Mouse (Mus musculus) frontal cortex, adult (tissue): ENCODE results near the gene Ddhd1.

Experiments
- ATAC-seq: cut with Nextera tagmentation; 2 replicates; pipeline ENCODE4 v1.9.2; 2017; ENCODE audit warnings: mild to moderate bottlenecking, moderate library complexity, mixed read lengths; ENCODE audit not compliant: low TSS enrichment

Gene Ddhd1

DNA sequence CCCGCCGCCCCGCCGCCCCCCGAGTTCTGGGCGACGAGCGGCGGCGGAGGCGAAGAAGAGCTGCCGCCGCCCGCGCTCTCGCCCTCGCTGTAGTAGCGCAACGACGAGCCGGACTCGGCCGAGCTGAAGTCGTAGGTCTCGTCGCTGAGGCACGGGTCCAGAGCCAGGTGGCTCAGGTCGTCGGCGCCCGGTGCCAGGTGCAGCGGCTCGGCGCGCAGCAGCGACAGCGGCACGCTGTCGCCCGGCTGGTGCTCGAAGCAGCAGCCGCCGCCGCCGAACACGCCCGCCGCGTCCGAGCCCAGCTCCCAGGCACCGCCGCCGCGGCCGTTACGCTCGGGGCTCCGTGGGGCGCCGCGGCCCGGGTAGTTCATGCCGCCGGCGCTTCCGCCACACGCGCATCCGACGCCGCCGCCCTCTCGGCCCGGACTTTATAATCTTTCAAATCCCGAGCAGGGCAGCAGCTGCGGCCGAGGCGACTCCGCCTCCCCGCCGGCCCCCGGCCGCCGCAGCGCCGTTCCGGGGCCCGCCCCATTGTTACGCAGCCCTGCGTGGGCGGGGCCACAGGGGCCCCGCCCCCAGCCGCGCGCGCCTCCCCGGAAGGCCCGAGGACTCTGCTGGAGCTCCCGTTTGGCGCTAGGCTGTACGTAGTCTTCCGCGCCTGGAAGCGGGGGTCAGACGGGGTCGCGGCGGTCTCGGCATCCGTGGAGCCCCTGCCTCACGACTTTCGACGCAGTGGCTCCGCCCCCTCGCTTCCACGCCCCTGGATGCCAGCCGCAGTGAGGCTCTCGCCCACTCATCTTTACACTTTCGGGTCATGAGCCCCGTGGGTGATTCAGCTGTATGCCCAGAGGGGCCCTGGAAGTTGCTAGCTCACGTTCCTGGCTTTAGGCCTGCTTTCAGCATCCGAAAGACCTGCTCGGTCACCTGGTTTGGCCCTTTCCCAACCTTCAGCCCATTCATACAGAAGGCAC, at the start of gene Ddhd1:
Gene Ddhd1 (minus strand): TSS at position 503 of the 971 bp plus-strand sequence.
- peak; percentile 81 for ATAC-seq

GRCm38 (mm10) chr14:45707176-45707910, 49.4 kb upstream of the Ddhd1 start:
- no peak for ATAC-seq

DNA sequence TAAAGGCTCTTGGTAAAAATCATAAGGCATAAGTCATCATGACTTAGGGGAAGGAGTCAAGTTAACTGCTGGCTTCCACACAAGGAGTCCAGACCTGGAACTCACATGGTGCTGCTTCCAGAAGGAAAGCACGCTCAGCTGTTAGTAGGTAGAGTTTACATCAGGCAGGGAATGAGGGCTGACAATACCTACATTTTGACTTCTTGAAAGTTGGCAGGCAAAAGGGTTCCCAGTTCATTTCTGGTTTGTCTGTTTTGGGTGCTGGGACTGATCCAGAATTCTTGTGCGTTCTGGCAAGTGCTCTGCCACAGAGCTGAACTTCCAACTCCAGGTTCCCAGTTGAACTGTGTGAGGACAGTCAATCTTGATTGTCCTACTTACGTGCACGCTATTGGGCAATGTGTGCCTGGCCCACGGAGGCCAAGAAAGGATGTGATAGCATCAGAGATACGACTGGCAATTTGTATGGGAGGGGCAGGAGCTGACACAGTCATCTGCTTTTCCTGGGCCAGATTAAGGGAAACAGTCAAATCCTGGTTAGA, 42.2 kb upstream of the Ddhd1 start:
- no peak for ATAC-seq

- ATAC-seq: peak; percentile 86
These were observed 40.9 kb upstream of the Ddhd1 start for GRCm38 (mm10) chr14:45698867-45699266.

DNA sequence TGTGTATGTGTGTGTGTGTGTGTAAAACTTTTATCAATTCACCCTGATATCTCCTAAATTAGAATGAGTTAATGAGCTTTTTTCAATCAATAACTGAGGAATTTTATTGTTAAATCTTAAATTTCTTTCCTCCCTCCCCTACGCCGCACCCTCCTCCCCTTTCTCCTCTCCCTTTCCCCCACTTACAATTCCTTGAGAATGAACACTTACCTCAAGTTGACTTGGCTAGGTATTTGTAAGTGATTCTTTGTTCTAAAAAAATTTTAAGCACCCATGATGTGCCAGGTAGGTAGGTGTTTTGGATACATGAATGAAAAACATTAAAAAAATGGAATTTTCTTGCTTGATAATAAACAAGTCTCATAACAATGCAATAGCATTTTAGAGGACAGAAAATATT, 38.2 kb upstream of the Ddhd1 start:
- ATAC-seq: no peak

- no peak for ATAC-seq
These were observed 35.9 kb upstream of the Ddhd1 start for GRCm38 (mm10) chr14:45693891-45694290.

GRCm38 (mm10) chr14:45690520-45691246, 32.7 kb upstream of the Ddhd1 start:
- ATAC-seq: peak; percentile 97

- no peak for ATAC-seq
These were observed 27.4 kb upstream of the Ddhd1 start for GRCm38 (mm10) chr14:45685313-45685712.

DNA sequence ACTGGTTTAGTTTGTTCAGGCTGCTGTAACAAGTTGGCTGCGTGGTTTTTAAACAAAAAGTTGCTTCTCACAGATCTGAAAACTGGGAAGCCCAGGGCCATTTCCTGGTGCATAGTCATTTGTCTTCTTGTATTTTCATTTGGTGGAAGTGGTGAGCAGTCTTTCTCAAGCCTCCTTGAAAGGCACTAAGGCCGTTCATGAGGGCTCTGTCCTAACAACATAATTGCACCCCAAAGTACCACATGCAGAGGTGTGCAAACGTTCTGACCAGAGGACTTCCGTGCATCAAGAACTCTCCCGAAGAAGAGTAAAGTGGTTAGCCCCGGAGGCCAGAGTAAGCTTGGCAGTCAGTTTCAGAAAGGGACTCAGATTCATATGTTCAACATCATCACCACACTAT, 18.8 kb upstream of the Ddhd1 start:
- no peak for ATAC-seq

DNA sequence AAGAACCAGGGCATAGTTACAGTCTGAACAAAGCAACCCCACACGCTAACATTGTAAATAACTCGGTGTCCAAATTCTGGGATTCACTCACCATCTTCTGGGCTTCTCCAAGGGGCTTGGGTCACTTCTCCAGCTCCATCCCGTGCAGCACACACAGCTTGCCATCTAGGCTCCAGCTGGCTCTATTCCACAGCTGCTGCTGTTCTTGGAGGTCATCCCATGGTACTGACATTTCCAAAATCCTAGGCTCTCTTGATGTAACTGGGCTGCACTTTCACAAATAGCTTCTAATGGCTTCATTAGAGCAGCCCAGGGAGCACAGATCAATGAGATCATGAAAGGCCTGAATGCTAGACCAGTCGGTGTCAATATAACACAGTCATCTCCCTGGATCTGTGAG, 10.4 kb upstream of the Ddhd1 start:
- no peak for ATAC-seq

- ATAC-seq: no peak
These were observed 9.3 kb upstream of the Ddhd1 start for GRCm38 (mm10) chr14:45667231-45667630.

DNA sequence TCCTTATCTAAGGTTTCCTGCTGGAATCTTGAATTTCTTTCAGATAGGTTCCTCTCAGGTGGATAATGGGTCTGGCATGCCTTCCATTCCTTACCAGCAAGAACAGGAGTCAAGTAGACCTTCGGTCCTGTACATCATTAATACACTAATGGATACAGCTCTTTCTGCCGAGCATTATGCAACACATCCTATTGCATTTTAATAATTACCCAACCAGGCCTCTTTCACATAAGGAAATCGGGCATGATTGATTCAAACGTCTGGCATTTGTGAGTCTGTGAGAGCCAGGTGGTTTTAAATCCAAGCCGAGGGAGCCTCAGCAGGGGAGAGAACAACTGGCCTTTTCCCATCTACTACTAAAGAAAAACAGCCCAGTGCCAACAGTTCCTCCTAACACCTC, 3.6 kb upstream of the Ddhd1 start:
- no peak for ATAC-seq

DNA sequence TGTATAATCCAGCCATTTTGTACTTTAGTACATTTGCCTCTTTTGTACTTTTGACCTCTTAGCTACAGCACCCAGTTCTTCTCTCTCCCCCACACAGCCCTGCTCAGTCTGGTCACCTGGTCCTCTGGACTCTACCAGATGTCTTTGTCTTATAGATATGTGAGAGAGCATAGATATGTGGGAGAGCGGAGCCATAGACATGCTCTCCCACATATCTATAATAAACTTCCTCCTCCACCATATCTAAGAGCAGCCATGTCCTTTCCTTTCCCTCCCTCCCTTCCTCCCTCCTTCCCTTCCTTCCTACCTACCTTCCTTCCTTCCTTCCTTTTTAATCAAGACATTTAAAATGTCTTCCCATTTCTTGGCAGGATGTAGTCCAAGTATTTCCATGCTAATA, 2.4 kb upstream of the Ddhd1 start:
- no peak for ATAC-seq

- peak; percentile 45 for ATAC-seq
These were observed 907 bp downstream of the Ddhd1 start for GRCm38 (mm10) chr14:45656831-45657640.

DNA sequence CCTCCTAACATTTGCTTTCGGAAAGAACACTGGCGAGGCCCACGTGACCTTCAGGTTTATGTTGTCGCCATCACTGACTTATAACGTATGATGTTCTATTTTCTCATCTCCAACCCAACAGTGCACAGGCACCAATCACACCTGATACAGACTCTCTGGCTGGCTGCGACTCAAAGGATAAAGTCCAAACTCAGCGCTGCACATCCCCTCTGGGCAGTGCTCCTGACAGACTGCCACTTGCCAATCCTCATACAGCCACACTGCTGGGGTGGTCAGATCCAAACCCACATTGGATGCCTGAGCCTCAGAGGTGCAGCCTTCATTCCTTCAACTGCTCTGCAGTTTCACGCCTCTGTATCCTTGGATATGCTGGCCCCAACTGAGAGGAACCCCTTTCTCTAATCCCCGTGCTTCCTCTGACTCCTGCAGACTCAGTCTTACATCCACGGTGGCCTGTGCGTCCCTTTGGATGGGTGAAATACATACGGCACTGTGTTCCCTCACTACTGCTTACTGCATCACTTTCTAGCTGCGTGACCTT, 3.0 kb downstream of the Ddhd1 start:
- no peak for ATAC-seq

DNA sequence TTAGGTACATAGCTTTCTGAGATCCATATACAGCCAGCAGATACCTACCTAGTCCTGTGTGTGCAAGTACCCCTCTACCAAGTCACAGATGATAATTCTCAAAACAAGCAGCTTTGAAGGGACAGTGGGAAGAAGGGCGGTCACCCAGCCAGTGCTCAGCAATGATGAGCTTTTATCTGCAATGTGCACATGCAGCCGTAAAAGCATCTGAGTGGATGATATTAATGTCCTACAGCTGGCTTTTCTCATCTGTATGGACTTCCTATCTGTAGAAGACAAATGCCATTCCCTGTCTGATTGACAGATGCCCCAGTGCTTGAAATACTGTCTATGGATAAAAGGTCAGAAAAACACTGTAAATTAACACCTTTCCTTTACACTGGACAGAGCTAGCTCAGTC, 4.2 kb downstream of the Ddhd1 start:
- ATAC-seq: no peak

GRCm38 (mm10) chr14:45648999-45649818, 8.7 kb downstream of the Ddhd1 start:
- ATAC-seq: peak; percentile 50

DNA sequence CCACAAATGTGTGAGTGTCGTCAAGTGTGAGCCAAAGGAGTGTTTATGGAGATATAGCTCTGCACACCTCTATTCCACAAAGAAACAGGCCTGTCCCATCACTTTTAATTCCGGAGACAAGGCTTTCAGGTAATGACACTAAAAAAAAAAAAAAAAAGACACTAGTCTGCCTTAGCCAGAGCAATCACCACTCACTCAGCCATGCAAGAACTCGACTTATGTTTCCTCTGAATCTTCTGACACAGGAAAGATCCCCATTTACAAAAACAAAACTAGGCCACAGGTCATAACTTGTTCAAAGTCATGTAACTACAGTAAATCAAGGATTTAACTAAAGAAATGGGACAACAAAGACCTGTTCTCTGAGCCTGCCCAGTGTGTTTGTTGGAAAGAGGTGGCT, 9.8 kb downstream of the Ddhd1 start:
- ATAC-seq: no peak

GRCm38 (mm10) chr14:45647632-45648031, 10.3 kb downstream of the Ddhd1 start:
- ATAC-seq: no peak

DNA sequence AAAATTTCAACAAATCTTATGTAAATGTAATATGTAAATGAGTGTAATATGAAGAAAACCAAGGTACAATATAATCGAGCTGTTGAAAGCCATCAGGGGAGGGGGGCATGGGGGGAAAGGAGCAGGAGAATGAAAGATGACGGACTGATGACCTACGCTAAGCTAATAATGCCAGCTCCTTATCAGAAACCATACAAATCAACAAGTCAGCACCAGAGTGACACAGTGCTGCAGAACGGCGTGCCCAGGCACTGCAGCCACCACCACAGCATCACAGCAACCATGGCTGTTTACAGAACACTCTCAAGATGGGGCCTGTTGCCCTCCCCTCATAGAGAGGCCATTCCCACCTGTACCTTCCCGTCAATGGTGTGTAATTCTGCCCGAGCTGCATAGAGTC, 10.8 kb downstream of the Ddhd1 start:
- no peak for ATAC-seq
